Mouse (Mus musculus): ENCODE results near the gene Srm.

GRCm38 (mm10) chr4:148604141-148604540 lies 12.8 kb downstream of the Srm start:
- no peak for TF ChIP-seq POLR2A (IDR thresholded peaks at IDR 0.05; ENCODE audit: control insufficient read depth, extremely low read depth, insufficient read depth, low read length, poor library complexity)
- no peak for TF ChIP-seq CTCF (IDR thresholded peaks at IDR 0.05; ENCODE audit: borderline replicate concordance, control insufficient read depth, extremely low read depth, insufficient read depth, low read length, poor library complexity)

Data from thymus, adult 2 months (tissue).